In the genomic region with DNA sequence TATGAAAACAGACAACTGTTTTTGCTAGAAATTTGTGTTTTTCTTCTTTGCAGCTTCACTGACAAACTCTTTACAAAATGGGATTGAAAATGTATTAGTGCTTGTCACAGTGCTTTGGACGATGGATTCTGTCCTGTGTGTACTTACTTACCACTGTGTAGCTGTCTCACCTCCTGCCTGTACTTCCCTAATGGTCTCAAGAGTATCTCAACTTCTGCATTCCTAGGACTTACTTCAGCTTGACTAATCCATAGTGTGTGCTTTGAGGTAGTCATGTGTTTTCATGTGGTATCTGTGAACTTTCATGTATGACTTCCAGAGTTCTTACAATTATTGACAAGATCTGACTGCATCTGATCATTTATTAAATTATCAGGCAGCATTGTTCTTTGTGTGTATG, we compare ENCODE assay signal across 25 mouse cellular contexts. TPM values are rescaled to one million over a fixed set of nuclear protein-coding genes. Genes with fewer than 3 reads are reported as not detected.
DNase-seq lines count a peak whose midpoint lies in the region; ATAC-seq lines count a peak whose summit lies in the region.
"Had no signal": no experiment of that assay in that cellular context is flagged by ENCODE, and none has a peak within 500 bp of the region (broad histone marks: within the 10 kb centered on the region; RNA-seq: fewer than 3 reads in every experiment).

No protein-coding gene starts in this region.

- no peaks in the 10 kb centered on the region for H3K4me1 ChIP-seq in midbrain, embryonic 16.5 days (ENCODE audit: control insufficient read depth, insufficient read depth, low read length)
- H3K4me1 ChIP-seq: forebrain, embryonic 13.5 days; hindbrain, embryonic 12.5 days; kidney, embryonic 15.5 days; limb, embryonic 15.5 days had no signal

- 87% methylated on average over 1 of the region's 1 CpGs for WGBS in midbrain, embryonic 16.5 days

- peak; percentile 10 for DNase-seq in lung, postnatal 36 days
- no peak for DNase-seq in lung, postnatal 10 days
- peak; percentile 17 for DNase-seq in c-Kit-positive CD71-negative TER-119-negative erythroid progenitor cells, embryonic 14.5 days (ENCODE audit: low read depth)
- no peak for DNase-seq in right cerebral cortex, postnatal 25 days
- DNase-seq: cerebellum, adult 2 months; cerebellum, postnatal 25 days; gastrocnemius, postnatal 10 days; heart, adult 11 months; heart, postnatal 10 days; kidney, adult 11 months; left cerebral cortex, postnatal 4 days; lung, adult 18-20 months; lung, postnatal 4 days; right cerebral cortex, postnatal 14 days; spleen, adult 18-20 months; thymus, postnatal 14 days had no signal

- no peak overlapping the region for H3K27ac ChIP-seq in midbrain, embryonic 16.5 days (ENCODE audit: low read length)
- H3K27ac ChIP-seq: forebrain, embryonic 13.5 days; hindbrain, embryonic 12.5 days; kidney, embryonic 15.5 days; limb, embryonic 15.5 days had no signal

- H3K4me3 ChIP-seq in midbrain, embryonic 16.5 days (ENCODE audit: low read depth, low read length): no peak overlapping the region
- H3K4me3 ChIP-seq: forebrain, embryonic 13.5 days; hindbrain, embryonic 12.5 days; kidney, embryonic 15.5 days; limb, embryonic 15.5 days had no signal

- peak; percentile 91 for ATAC-seq in megakaryocyte progenitor cell, adult 5-6 weeks (replicated peaks; ENCODE audit: poor library complexity)
- ATAC-seq in midbrain, embryonic 16.5 days: no peak
- ATAC-seq in CD4-positive, CD25-positive, alpha-beta regulatory T cell, adult 4 months: no peak
- ATAC-seq: forebrain, embryonic 13.5 days had no signal

- H3K9ac ChIP-seq in midbrain, embryonic 16.5 days (ENCODE audit: low read depth, low read length): no peak overlapping the region
- H3K9ac ChIP-seq: forebrain, embryonic 13.5 days; hindbrain, embryonic 12.5 days; kidney, embryonic 15.5 days; limb, embryonic 15.5 days had no signal

- no peak overlapping the region for H3K4me2 ChIP-seq in midbrain, embryonic 16.5 days (ENCODE audit: low read length)
- H3K4me2 ChIP-seq: forebrain, embryonic 13.5 days; heart, embryonic 11.5 days; hindbrain, embryonic 12.5 days; kidney, embryonic 15.5 days; limb, embryonic 15.5 days; midbrain, embryonic 11.5 days had no signal

- H3K36me3 ChIP-seq in midbrain, embryonic 16.5 days (ENCODE audit: control insufficient read depth, insufficient read depth, low read length): no peaks in the 10 kb centered on the region
- H3K36me3 ChIP-seq: hindbrain, embryonic 12.5 days; kidney, embryonic 15.5 days; limb, embryonic 15.5 days had no signal

- H3K27me3 ChIP-seq in midbrain, embryonic 16.5 days (ENCODE audit: control insufficient read depth, insufficient read depth, low read depth, low read length): no peaks in the 10 kb centered on the region
- H3K27me3 ChIP-seq: forebrain, embryonic 13.5 days; hindbrain, embryonic 12.5 days; kidney, embryonic 15.5 days; limb, embryonic 15.5 days had no signal

- H3K9me3 ChIP-seq in midbrain, embryonic 16.5 days (replicated peaks; ENCODE audit: control insufficient read depth, low read length, poor library complexity, severe bottlenecking): no peaks in the 10 kb centered on the region
- H3K9me3 ChIP-seq: forebrain, embryonic 13.5 days; hindbrain, embryonic 12.5 days; kidney, embryonic 15.5 days; limb, embryonic 15.5 days had no signal

RNA-seq across cellular contexts. Expression of a gene that starts 35.2 kb away (rescaled TPM):
- 61.2 and 72.2 TPM in 2 replicates for total RNA-seq in megakaryocyte progenitor cell, adult 5-6 weeks (2015)
- 64.1 and 72.3 TPM in 2 replicates for total RNA-seq in megakaryocyte progenitor cell, adult 5-6 weeks (2017)
- polyA plus RNA-seq in midbrain, embryonic 16.5 days (2015; fragmentation: Nextera tagmentation; extraction: Ambion mirVana): 140 and 142 TPM in 2 replicates
- polyA plus RNA-seq in CD4-positive, CD25-positive, alpha-beta regulatory T cell, adult 4 months (2017; shearing (Covaris generic)): 10 to 100 TPM; 26.0 to 29.7 TPM

Comparison
In these comparisons a context has a peak if more than half of its experiments do, and no peak if none do; other contexts are left out.
1. DNase-seq: peak in lung, postnatal 36 days (single experiment) and c-Kit-positive CD71-negative TER-119-negative erythroid progenitor cells, embryonic 14.5 days (single experiment); none in lung, postnatal 10 days (single experiment) and right cerebral cortex, postnatal 25 days (single experiment).